Mouse (Mus musculus): ENCODE data around the gene Mospd3. TPM values are rescaled to one million over a fixed set of nuclear protein-coding genes. Genes with fewer than 3 reads are reported as not detected.

The Mospd3 gene
- 42.5 and 44.9 TPM in 2 replicates for total RNA-seq (2021)
- long read RNA-seq, experiment 1, transcript Mospd3-202 (5 exons, 1,318 nt), result major isoform, 19 of 22 reads
- long read RNA-seq, experiment 1, partial matches to known transcripts, result 0 of 22 reads
- long read RNA-seq, experiment 1, other reads (novel, unspliced or antisense), result 1 of 22 reads
- long read RNA-seq, experiment 2, transcript Mospd3-202 (5 exons, 1,318 nt), result major isoform, 19 of 25 reads
- long read RNA-seq, experiment 2, partial matches to known transcripts, result 0 of 25 reads
- long read RNA-seq, experiment 2, other reads (novel, unspliced or antisense), result 4 of 25 reads

GRCm38 (mm10) chr5:137600619-137601364 is at the start of gene Mospd3:
Mospd3 (minus strand) TSS chr5:137601058.
- peak; percentile 98 for DNase-seq

GRCm38 (mm10) chr5:137649669-137650571 is 49.1 kb upstream of the Mospd3 start:
- DNase-seq, result peak; percentile 47

GRCm38 (mm10) chr5:137649251-137649650 is 48.4 kb upstream of the Mospd3 start:
- peak; percentile 15 for DNase-seq

GRCm38 (mm10) chr5:137647827-137648601 is 47.2 kb upstream of the Mospd3 start:
- DNase-seq, result peak; percentile 34

GRCm38 (mm10) chr5:137645652-137646091 is 44.8 kb upstream of the Mospd3 start, which contains the start of gene Irs3:
Irs3 (minus strand) TSS chr5:137645714.
- peak; percentile 63 for DNase-seq

- DNase-seq, result peak; percentile 41
Measured at GRCm38 (mm10) chr5:137645091-137645651, 44.3 kb upstream of the Mospd3 start.

GRCm38 (mm10) chr5:137644484-137644883 is 43.6 kb upstream of the Mospd3 start:
- DNase-seq, result peak; percentile 48

GRCm38 (mm10) chr5:137642886-137643285 is 42.0 kb upstream of the Mospd3 start:
- no peak for DNase-seq

- DNase-seq, result peak; percentile 68
Measured at GRCm38 (mm10) chr5:137641054-137641453, 40.2 kb upstream of the Mospd3 start, which contains the start of gene Sap25. Sap25 (plus strand) TSS chr5:137641334.

GRCm38 (mm10) chr5:137639472-137639871 is 38.6 kb upstream of the Mospd3 start:
- DNase-seq, result no peak

- DNase-seq, result no peak
Measured at GRCm38 (mm10) chr5:137633397-137634084, 32.7 kb upstream of the Mospd3 start.

- DNase-seq, result no peak
Measured at GRCm38 (mm10) chr5:137631591-137631990, 30.7 kb upstream of the Mospd3 start.

- DNase-seq, result peak; percentile 50
Measured at GRCm38 (mm10) chr5:137631171-137631570, 30.3 kb upstream of the Mospd3 start.

GRCm38 (mm10) chr5:137630602-137631001 is 29.7 kb upstream of the Mospd3 start:
- DNase-seq, result peak; percentile 9

GRCm38 (mm10) chr5:137629906-137630545 is 29.2 kb upstream of the Mospd3 start:
- peak; percentile 19 for DNase-seq

- DNase-seq, result no peak
Measured at GRCm38 (mm10) chr5:137629306-137629721, 28.5 kb upstream of the Mospd3 start.

- DNase-seq, result peak; percentile 99
Measured at GRCm38 (mm10) chr5:137628498-137629305, 27.8 kb upstream of the Mospd3 start, which contains the start of the genes Fbxo24, Lrch4 and Gm20605. Fbxo24 (minus strand) TSS chr5:137629002. Lrch4 (plus strand) TSS chr5:137629121. Gm20605 (plus strand) TSS chr5:137629175.

- DNase-seq, result peak; percentile 62
Measured at GRCm38 (mm10) chr5:137627991-137628390, 27.1 kb upstream of the Mospd3 start.
